Mouse (Mus musculus) CH12.LX (cell line): ENCODE measurements around the gene Panx3. TPM values are rescaled to one million over a fixed set of nuclear protein-coding genes. Genes with fewer than 3 reads are reported as not detected.

Source experiments
- DNase-seq: peaks from one replicate; pipeline ENCODE4 v3.0.0-alpha.2; 2013; ENCODE audit errors: extremely low read depth
- H3K27ac ChIP-seq: 2 replicates; pipeline ENCODE4 v1.5.1; 2012; ENCODE audit warnings: low read depth, mild to moderate bottlenecking, control low read depth, moderate library complexity; ENCODE audit not compliant: insufficient read depth
- H3K27me3 ChIP-seq: replicated peaks from 2 replicates; pipeline ENCODE3; 2012; ENCODE audit warnings: inconsistent platforms
- H3K36me3 ChIP-seq, 2 experiments: replicated peaks in 1 of 2; 2 replicates each; pipeline versions ENCODE3 to v1.6.1; 2012; ENCODE audit warnings: inconsistent platforms in 1 of 2, low read length in 1 of 2, mild to moderate bottlenecking in 1 of 2, mixed read lengths in 1 of 2, moderate library complexity in 1 of 2; ENCODE audit not compliant: control insufficient read depth in 1 of 2, insufficient read depth in 1 of 2
- H3K4me1 ChIP-seq, 2 experiments: 2 replicates each; pipeline ENCODE4 v1.6.1; 2012; ENCODE audit warnings: inconsistent platforms in 1 of 2, moderate library complexity in 1 of 2; ENCODE audit not compliant: insufficient read depth in 2 of 2, control insufficient read depth in 1 of 2
- H3K4me2 ChIP-seq: 2 replicates; pipeline ENCODE4 v1.6.1; 2012; ENCODE audit warnings: low read depth, mild to moderate bottlenecking, control low read depth; ENCODE audit not compliant: poor library complexity, insufficient read depth, severe bottlenecking
- H3K4me3 ChIP-seq, 3 experiments: fragments of 150-350 bp in 1 of 3; sonication (generic) in 1 of 3; replicated peaks in 1 of 3; 2 replicates each; pipeline versions ENCODE3 to v1.5.1; 2011 to 2012; ENCODE audit warnings: low read depth in 2 of 3, low read length in 2 of 3, mild to moderate bottlenecking in 2 of 3, moderate library complexity in 2 of 3, control low read depth in 1 of 3, improper control_type of control experiment in 1 of 3, inconsistent platforms in 1 of 3, mixed read lengths in 1 of 3; ENCODE audit not compliant: poor library complexity in 1 of 3
- H3K79me2 ChIP-seq: replicated peaks from 2 replicates; pipeline ENCODE4 v1.6.1; 2012; ENCODE audit warnings: mild to moderate bottlenecking, moderate library complexity; ENCODE audit not compliant: control insufficient read depth, poor library complexity, insufficient read depth, severe bottlenecking; ENCODE audit errors: extremely low read depth
- H3K9ac ChIP-seq: 2 replicates; pipeline ENCODE4 v1.6.1; 2012; ENCODE audit warnings: low read depth, mild to moderate bottlenecking, control low read depth, moderate library complexity; ENCODE audit not compliant: insufficient read depth
- H3K9me3 ChIP-seq: replicated peaks from 2 replicates; pipeline ENCODE3; 2012; ENCODE audit warnings: low read length, inconsistent platforms, mixed read lengths
- CTCF ChIP-seq, 2 experiments: IDR thresholded peaks in 1 of 2; conservative IDR thresholded peaks in 1 of 2; 2 replicates each; pipeline ENCODE4 v1.5.1; 2011 to 2012; ENCODE audit warnings: low read depth in 2 of 2, low read length in 2 of 2, improper control_type of control experiment in 1 of 2, inconsistent platforms in 1 of 2, mild to moderate bottlenecking in 1 of 2, moderate library complexity in 1 of 2
- JUND ChIP-seq: conservative IDR thresholded peaks from 2 replicates; pipeline ENCODE4 v1.6.1; 2011; ENCODE audit warnings: low read depth, low read length, improper control_type of control experiment
- MAX ChIP-seq: IDR thresholded peaks from 2 replicates; pipeline ENCODE4 v1.6.1; 2011; ENCODE audit warnings: low read length, improper control_type of control experiment
- MEF2A ChIP-seq: IDR thresholded peaks from 2 replicates; pipeline ENCODE4 v1.6.1; 2014; ENCODE audit warnings: low read depth, mild to moderate bottlenecking, inconsistent platforms, low read length, improper control_type of control experiment, borderline replicate concordance
- MYC ChIP-seq: IDR thresholded peaks from 2 replicates; pipeline ENCODE4 v1.6.1; 2011; ENCODE audit warnings: low read depth, mild to moderate bottlenecking, improper control_type of control experiment, low read length
- POLR2A ChIP-seq: IDR thresholded peaks from 2 replicates; pipeline ENCODE4 v1.6.1; 2011; ENCODE audit warnings: low read depth, mild to moderate bottlenecking, improper control_type of control experiment, low read length
- RAD21 ChIP-seq: IDR thresholded peaks from 2 replicates; pipeline ENCODE4 v1.6.1; 2011; ENCODE audit warnings: low read depth, mild to moderate bottlenecking, low read length, improper control_type of control experiment, moderate library complexity
- SMC3 ChIP-seq: IDR thresholded peaks from 2 replicates; pipeline ENCODE4 v1.6.1; 2011; ENCODE audit warnings: low read depth, low read length, improper control_type of control experiment
- TCF12 ChIP-seq: IDR thresholded peaks from 2 replicates; pipeline ENCODE4 v1.6.1; 2014; ENCODE audit warnings: low read depth, mild to moderate bottlenecking, inconsistent platforms, low read length, improper control_type of control experiment
- UBTF ChIP-seq: IDR thresholded peaks from 2 replicates; pipeline ENCODE4 v1.6.1; 2012; ENCODE audit warnings: low read depth, mild to moderate bottlenecking, inconsistent platforms, low read length, improper control_type of control experiment, moderate library complexity
- USF1 ChIP-seq: IDR thresholded peaks from 2 replicates; pipeline ENCODE4 v1.6.1; 2014; ENCODE audit warnings: low read depth, mild to moderate bottlenecking, inconsistent platforms, low read length, improper control_type of control experiment
- ZC3H11A ChIP-seq: IDR thresholded peaks from 2 replicates; pipeline ENCODE4 v1.6.1; 2012; ENCODE audit warnings: low read depth, mild to moderate bottlenecking, inconsistent platforms, low read length, improper control_type of control experiment
- ZKSCAN1 ChIP-seq: IDR thresholded peaks from 2 replicates; pipeline ENCODE4 v1.6.1; 2012; ENCODE audit warnings: low read depth, inconsistent platforms, low read length, improper control_type of control experiment, borderline replicate concordance
- ZNF384 ChIP-seq: IDR thresholded peaks from 2 replicates; pipeline ENCODE4 v1.6.1; 2012; ENCODE audit warnings: low read depth, low read length, improper control_type of control experiment, inconsistent platforms
- dilution Hi-C: fragments of 300-500 bp; cut with MboI; formaldehyde crosslinking; loops from 2 replicates; pipeline ENCODE4 v1.14.3; 2020; ENCODE audit warnings: low sequenced_read_pairs; ENCODE audit not compliant: extremely low pct_unique_long_range_greater_than_20kb, extremely low pct_ligation_motif_present
- in situ Hi-C: fragments of 300-500 bp; cut with MboI; formaldehyde crosslinking; loops from 3 replicates; pipeline ENCODE4 v1.14.3; 2019; ENCODE audit warnings: low sequenced_read_pairs, low pct_ligation_motif_present, low pct_unique_long_range_greater_than_20kb, mixed read lengths
- polyA plus RNA-seq: library from polyadenylated mRNA; unstranded; fragments of >175 nt; gene quantifications from 2 replicates; pipeline ENCODE4 v1.2.1, GENCODE M21; 2012; ENCODE audit warnings: low read depth; ENCODE audit not compliant: insufficient read length
- total RNA-seq, 2 experiments: library from RNA; depleted of rRNA; stranded (reverse); fragments of 300-350 nt in 1 of 2; fragments of >200 nt in 1 of 2; gene quantifications; 2 replicates each; pipeline ENCODE4 v1.2.3; 2012 to 2014

The Panx3 gene
- total and polyA plus RNA-seq, 3 experiments, result not detected

DNA sequence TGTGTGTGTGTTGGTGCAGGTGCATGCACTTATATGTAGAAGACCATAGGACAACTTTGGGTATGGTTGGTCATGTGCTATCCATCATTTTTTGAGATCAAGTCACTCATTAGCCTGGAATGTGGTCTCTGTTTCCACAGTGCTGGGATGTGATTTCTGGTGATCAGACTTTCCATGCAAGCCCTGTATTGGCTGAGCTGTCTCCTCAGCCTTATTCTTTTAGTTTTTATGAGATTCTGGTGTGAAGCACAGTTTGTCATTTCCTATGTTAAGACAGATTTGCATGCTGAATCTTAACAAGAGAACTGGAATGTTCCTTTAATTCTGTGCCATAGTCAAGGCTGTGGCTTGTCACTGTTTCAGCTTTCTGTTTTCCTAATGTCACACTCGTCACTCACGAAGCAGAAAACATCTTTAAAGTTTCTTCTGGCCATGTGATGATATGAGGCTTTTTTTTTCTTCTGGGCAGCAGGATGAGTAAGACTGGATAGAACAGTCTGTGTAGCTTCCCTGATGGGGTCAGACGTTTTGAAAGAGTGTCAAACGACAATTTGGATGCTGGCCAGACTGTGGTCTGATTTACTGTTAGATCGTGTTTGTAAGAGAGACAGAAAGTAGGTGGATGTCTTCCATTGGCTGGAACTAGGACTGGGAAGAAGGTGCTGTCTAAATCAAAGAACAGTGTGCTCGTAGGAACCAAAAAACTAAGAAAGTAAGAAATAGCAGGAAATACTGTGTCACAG is 32.1 kb downstream of the Panx3 start:
- Histone ChIP-seq H3K27ac (no peak overlapping the region), H3K9ac (no peak overlapping the region), H3K4me3 (no peak overlapping the region), H3K79me2 (no peaks in the 10 kb centered on the region), H3K4me1 (peaks cover 0 to 37% of the 10 kb centered on the region in 2 experiments; a peak in 3 of 4 replicates), H3K27me3 (no peaks in the 10 kb centered on the region), H3K9me3 (no peaks in the 10 kb centered on the region), H3K36me3 (peaks cover 0 to 16% of the 10 kb centered on the region in 2 experiments), H3K4me2 (no peak overlapping the region)
- DNase-seq, result no peak
- dilution Hi-C loops (no loop called here), in situ Hi-C loops (no loop called here)
- TF ChIP-seq MEF2A (no peak), USF1 (no peak), ZKSCAN1 (no peak)

DNA sequence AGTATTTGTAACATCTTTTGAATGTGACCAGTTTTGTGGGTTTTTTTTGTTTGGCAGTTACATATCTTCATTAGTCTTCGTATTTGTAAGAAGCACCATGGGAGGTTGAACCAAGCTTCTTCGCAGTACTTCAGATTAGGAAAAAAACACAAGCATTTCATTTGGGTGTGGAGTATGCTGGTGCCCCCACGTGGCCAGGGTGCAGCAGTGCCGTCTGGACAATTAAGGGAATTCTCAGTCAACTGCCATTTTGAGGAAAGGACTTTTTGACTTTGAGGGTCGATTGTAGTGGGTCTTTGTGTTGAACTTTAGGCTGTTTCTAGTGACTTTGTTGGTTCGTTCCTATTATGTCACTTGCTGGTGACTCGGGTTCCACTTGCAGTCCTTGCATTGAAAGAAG is 32.7 kb downstream of the Panx3 start:
- Histone ChIP-seq H3K4me2 (no peak overlapping the region), H3K27ac (no peak overlapping the region), H3K9ac (no peak overlapping the region), H3K36me3 (peaks cover 0 to 18% of the 10 kb centered on the region in 2 experiments), H3K4me1 (peaks cover 0 to 37% of the 10 kb centered on the region in 2 experiments; a peak in 3 of 4 replicates), H3K79me2 (no peaks in the 10 kb centered on the region), H3K9me3 (no peaks in the 10 kb centered on the region), H3K4me3 (no peak overlapping the region), H3K27me3 (no peaks in the 10 kb centered on the region)
- in situ Hi-C loops (no loop called here), dilution Hi-C loops (no loop called here)
- TF ChIP-seq JUND (no peak), MAX (peak; percentile 13; the same call in 1 of the 2 replicates), CTCF (conservative IDR thresholded peaks at IDR 0.05 in 1 of 2, IDR thresholded peaks at IDR 0.05 in 1 of 2; ENCODE audit: low read depth in 2 of 2, low read length in 2 of 2) (peak; percentile 62 to 88; a peak in 3 of 4 replicates), SMC3 (peak; percentile 88), ZC3H11A (peak; percentile 26; the same call in 1 of the 2 replicates), ZNF384 (peak; percentile 87), RAD21 (peak; percentile 87), MYC (no peak), UBTF (no peak), TCF12 (no peak), POLR2A (no peak)
- peak; percentile 59 for DNase-seq
